Mouse (Mus musculus) lung, postnatal 4 days (tissue): ENCODE measurements at regions not wholly inside any gene's neighbourhood (a gene's known extent, or its start where the extent isn't known, plus 50 kb on each side); places are given as distances from the start of the nearest gene placed in this dataset.

Experiments used
- DNase-seq, 2 experiments: peaks; one replicate each; pipeline ENCODE4 v3.0.0; 2021

DNA sequence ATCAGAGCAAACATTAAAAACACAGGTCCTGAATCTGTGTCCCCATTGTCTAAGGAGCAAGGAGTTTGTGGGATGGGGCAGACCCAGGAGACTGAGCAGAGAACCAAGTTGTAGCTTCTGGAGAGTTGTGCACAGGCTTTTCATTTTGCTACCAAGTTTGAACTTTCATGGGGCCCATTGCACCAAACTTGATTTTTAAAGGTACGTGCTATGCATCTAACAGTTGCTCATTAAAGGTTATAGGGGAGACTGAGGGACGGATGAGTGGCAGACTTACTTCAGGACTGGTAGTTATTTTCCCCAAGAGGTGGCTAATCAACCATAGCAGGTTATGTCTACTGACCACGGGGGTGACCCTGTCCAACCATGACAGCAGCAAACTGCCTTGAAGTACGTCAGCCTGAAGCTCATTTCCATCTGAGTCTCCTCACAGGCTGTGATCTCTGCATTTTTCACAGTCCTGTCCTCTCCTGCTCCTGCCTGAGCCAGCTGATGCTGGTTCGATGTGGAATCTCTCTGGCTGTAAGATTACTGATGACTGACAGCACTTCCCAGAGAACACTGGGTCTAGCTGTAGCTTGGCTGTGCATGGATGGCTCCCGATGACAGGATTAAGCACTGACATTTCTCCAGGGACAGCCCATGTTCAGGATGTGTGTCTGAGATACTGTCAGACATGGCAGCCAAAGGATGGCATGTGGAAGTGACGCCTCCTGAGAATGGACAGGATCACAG is 590.9 kb upstream of the Plxna2 start:
- no peak for DNase-seq

DNA sequence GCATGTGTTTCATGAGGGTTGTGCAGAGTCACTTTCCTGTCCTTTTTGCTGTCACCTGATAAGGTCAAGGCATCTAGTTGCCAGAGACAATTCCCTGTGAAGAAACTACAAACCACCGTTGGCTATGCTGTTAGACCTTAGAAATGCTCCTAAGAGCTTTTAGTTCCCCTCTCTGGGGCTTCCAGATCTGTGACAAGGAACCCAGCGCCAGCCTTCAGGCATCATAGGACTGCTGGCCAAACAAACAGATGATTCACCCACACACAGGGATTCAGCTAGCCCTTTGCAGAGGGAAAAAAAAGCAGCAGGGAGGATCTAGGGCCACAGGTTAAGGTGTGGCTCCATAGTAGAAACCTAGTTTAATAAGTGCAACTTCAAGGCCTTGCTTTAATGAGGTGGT is 591.8 kb upstream of the Plxna2 start:
- DNase-seq = no peak

- no peak for DNase-seq
These were observed 598.7 kb upstream of the Plxna2 start for GRCm38 (mm10) chr1:194019282-194019681.

GRCm38 (mm10) chr1:193992226-193992625 is 622.1 kb upstream of the Camk1g start:
- peak in 1 of 2 experiments; percentile 27 for DNase-seq

- DNase-seq = no peak
These were observed 620.0 kb upstream of the Camk1g start for GRCm38 (mm10) chr1:193989956-193990675.

GRCm38 (mm10) chr1:193988970-193989904 is 619.1 kb upstream of the Camk1g start:
- peak; percentile 12 to 59 for DNase-seq

DNA sequence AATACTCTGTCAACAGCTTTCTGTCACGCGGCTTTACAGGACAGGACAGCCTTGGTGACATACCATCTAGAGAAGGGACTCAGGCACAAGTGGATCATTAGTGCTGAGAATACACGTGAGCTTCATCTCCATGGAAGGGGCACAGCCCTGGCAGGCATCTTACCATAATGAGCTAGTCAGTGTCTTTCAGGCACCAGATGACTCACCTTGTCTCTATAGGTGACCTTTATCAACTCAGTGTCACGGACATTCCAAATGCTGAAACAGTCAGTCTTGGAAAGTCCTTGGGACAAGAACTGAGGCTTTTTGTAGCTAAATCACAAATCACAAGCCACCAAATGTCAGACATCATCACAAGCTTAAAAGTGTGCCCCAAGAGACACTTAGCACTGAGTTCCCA is 610.5 kb upstream of the Camk1g start:
- no peak for DNase-seq

- no peak for DNase-seq
These were observed 601.4 kb upstream of the Camk1g start for GRCm38 (mm10) chr1:193971537-193971936.

DNA sequence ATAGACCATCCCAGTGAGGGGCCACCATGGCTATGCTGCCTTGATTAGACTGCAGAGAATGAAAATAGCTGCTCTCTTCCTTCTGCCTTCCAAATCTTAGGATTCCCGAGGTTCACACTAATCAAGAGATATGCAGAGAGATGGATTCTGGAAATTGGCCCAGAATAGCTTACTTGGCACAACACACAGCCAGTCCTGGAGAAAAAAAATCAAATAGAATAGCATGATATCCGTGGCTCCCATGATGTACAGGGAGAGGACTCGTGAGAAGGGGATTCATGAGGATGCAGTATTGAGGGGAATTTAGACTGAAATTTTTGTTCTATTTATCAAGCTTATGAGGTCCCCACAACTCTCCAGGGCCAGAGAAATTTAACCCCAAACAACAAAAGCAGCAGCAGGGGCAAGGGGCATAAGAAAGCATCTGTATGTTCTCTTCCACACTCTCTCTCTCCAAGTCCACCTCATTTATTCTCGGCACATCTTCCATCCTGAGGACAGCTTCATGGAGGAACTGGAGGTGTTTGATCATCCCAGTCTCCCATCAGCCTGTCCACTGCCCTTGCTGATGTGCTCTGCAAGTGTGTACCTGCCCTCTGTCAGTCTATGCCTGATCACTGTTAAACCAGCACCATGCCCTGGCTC is 599.3 kb upstream of the Camk1g start:
- no peak for DNase-seq

DNA sequence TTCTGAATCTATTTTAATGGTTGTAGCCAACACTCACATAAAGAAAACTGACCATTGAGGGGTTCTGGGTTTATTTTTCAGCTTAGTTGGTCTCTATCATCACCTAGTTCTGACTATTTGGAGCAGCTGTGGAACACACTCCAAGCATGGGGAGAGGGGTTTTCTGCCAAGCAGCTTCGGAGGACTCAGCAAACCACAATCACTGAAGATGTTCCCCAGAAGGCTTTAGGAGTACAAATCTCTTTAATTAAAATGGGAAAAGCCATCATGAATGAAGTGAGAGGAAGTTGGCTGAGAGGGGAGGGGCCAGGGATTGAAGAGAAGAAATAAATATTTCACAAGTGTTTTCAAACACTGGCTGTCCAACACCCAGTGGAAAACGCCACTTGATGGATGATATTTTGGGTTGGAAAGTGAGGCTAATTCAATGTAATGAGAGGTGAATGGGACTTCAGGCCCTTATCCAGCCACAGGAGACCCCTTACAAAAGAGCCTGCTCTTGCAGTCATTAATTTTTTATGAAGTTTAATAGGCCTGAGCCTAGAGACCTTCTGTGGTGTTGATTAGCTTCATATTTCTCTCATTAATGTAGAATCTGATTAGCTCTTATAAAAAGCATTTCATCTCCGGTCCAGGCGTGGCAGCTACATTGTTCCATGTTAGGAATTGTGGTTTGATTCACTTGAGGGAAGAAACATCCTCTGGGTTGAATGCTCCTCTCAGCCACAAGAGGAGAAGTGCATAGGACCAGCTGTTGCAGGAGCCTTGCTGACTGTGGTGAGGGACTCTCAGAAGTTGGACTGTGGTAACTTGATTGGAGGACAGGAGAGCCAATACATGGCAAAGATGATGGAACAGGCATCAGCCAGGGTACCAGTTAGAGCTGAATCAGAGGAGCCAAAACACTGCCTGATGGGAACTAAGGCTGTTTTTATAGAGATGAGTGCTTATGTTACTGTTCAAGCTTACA is 598.1 kb upstream of the Camk1g start:
- no peak for DNase-seq

GRCm38 (mm10) chr1:193966652-193967555 is 596.8 kb upstream of the Camk1g start:
- no peak for DNase-seq

DNA sequence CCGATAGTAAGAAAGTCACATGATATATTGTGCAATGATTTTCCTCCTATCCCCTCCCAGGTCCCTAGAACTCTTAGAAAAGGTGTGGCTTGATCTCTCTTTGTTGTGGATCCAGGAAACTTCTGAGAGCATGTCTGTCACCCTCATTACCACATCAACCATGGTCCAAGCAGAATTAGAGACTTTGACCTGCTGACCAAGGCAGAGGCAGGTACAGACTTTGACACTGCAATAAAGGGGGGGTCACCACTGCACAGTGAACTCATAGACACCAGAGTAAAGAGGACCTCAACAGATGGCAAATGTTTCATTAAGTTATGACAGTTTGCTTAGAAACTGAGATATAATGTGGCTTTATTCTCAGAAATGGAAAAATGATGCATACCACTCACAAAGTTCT is 595.2 kb upstream of the Camk1g start:
- no peak for DNase-seq

- no peak for DNase-seq
These were observed 581.8 kb upstream of the Camk1g start for GRCm38 (mm10) chr1:193951936-193952335.

DNA sequence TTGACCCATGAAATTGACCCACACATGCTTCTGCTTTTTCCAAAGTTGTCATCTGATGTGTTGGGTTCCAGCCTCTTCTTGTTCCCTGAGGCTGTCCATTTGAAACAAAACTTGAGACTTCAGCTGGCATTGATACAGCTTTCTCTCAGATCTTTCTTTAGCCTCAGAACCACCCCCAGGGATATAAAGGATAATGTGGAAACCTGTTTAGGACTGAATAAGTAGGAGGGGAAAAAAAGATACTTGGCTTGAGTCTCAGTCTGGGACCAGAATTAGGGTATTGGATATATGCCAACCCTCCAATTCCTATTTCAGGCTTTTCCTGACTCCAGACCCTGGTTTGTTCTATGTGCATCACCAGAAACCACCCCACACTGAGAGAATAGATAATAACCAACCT is 579.7 kb upstream of the Camk1g start:
- no peak for DNase-seq

DNA sequence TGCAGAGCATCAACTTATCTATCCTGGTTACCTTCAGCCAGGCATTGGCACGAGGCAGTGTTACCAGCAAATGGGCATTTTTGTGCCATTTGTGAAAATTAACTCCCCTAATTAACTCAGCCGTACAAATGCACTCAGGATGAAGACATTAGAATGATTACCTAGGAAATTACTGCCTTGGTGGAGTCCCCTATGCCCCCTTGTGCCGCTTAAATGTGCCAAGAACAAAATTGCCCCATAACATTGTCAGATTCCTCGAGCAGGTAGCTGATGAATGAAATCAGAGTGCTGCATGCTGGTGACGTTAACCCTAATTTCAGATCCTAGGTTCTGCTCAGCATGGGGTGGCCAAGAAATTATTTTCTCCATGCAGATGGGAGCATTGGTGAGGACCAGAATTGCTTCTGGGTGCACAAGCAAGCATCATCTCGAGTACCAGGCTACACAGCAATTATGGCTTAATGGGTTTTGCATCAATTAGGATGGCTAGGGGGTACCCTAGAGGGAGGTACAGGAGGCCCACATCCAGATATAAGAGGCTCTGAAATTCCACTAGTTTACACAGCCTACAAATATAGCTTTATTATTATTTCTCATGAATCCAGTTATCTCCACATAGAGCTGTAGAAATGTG is 577.0 kb upstream of the Camk1g start:
- DNase-seq = no peak

DNA sequence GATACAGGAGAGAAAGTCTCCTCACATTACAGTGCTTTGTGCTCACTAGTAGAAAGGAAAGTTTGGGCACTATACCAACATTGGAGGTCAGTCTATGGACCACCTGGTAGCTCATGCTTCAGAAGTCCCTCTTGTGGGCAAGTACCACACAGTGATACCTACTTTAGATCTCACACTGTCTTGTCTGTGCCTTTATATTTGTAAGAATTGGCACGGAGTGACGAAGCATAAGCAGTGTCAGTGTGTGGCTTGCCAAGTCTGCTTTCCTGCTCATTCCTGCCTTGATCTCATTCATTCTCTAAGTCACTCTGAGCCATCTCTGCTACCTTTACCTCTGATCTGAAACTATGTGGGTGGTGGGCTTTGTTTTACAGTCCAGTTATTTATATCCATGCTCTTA is 565.9 kb upstream of the Camk1g start:
- no peak for DNase-seq

- DNase-seq = no peak
These were observed 564.2 kb upstream of the Camk1g start for GRCm38 (mm10) chr1:193934308-193934707.

DNA sequence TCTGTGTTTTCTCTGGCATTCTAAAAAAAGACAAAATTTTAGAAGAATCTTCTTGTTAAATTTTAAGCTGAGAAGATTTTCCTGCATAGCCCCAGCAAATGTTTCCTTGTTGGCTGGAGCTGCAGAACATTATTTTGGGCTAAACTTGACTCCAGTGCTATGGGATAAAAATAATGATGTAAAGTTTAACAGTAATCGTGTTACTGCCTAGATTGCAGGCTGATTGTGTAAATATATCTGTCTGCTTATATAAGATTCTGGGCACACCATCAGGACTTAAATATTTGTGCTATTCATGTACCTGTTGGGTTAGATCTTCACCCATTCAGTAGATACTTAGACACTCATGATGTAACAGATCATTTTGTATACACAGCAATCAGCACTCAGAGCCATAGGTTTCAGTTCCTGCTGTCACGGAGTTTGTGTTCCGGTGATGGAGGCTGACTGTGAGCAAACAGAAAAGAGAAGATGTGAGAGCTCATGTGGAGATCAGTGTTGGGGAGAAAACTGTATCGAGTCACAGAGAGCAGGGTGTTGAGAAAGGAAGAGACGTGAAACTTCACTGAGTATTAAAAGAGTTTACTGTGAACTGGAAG is 561.1 kb upstream of the Camk1g start:
- DNase-seq = no peak

GRCm38 (mm10) chr1:193928607-193929006 is 558.5 kb upstream of the Camk1g start:
- DNase-seq = no peak

GRCm38 (mm10) chr1:193922756-193923155 is 552.7 kb upstream of the Camk1g start:
- DNase-seq = no peak
